Mouse (Mus musculus) CH12.LX (cell line): Measurements from ENCODE around the gene Dbndd2. TPM values are rescaled to one million over a fixed set of nuclear protein-coding genes. Genes with fewer than 3 reads are reported as not detected.

Experiments
- DNase-seq: peaks from one replicate; pipeline ENCODE4 v3.0.0-alpha.2; 2013; ENCODE audit errors: extremely low read depth
- H3K27ac ChIP-seq: 2 replicates; pipeline ENCODE4 v1.5.1; 2012; ENCODE audit warnings: low read depth, mild to moderate bottlenecking, control low read depth, moderate library complexity; ENCODE audit not compliant: insufficient read depth
- H3K27me3 ChIP-seq: replicated peaks from 2 replicates; pipeline ENCODE3; 2012; ENCODE audit warnings: inconsistent platforms
- H3K36me3 ChIP-seq, 2 experiments: replicated peaks in 1 of 2; 2 replicates each; pipeline versions ENCODE3 to v1.6.1; 2012; ENCODE audit warnings: inconsistent platforms in 1 of 2, low read length in 1 of 2, mild to moderate bottlenecking in 1 of 2, mixed read lengths in 1 of 2, moderate library complexity in 1 of 2; ENCODE audit not compliant: control insufficient read depth in 1 of 2, insufficient read depth in 1 of 2
- H3K4me1 ChIP-seq, 2 experiments: 2 replicates each; pipeline ENCODE4 v1.6.1; 2012; ENCODE audit warnings: inconsistent platforms in 1 of 2, moderate library complexity in 1 of 2; ENCODE audit not compliant: insufficient read depth in 2 of 2, control insufficient read depth in 1 of 2
- H3K4me2 ChIP-seq: 2 replicates; pipeline ENCODE4 v1.6.1; 2012; ENCODE audit warnings: low read depth, mild to moderate bottlenecking, control low read depth; ENCODE audit not compliant: poor library complexity, insufficient read depth, severe bottlenecking
- H3K4me3 ChIP-seq, 3 experiments: fragments of 150-350 bp in 1 of 3; sonication (generic) in 1 of 3; replicated peaks in 1 of 3; 2 replicates each; pipeline versions ENCODE3 to v1.5.1; 2011 to 2012; ENCODE audit warnings: low read depth in 2 of 3, low read length in 2 of 3, mild to moderate bottlenecking in 2 of 3, moderate library complexity in 2 of 3, control low read depth in 1 of 3, improper control_type of control experiment in 1 of 3, inconsistent platforms in 1 of 3, mixed read lengths in 1 of 3; ENCODE audit not compliant: poor library complexity in 1 of 3
- H3K79me2 ChIP-seq: replicated peaks from 2 replicates; pipeline ENCODE4 v1.6.1; 2012; ENCODE audit warnings: mild to moderate bottlenecking, moderate library complexity; ENCODE audit not compliant: control insufficient read depth, poor library complexity, insufficient read depth, severe bottlenecking; ENCODE audit errors: extremely low read depth
- H3K9ac ChIP-seq: 2 replicates; pipeline ENCODE4 v1.6.1; 2012; ENCODE audit warnings: low read depth, mild to moderate bottlenecking, control low read depth, moderate library complexity; ENCODE audit not compliant: insufficient read depth
- H3K9me3 ChIP-seq: replicated peaks from 2 replicates; pipeline ENCODE3; 2012; ENCODE audit warnings: low read length, inconsistent platforms, mixed read lengths
- CHD1 ChIP-seq: IDR thresholded peaks from 2 replicates; pipeline ENCODE4 v1.6.1; 2012; ENCODE audit warnings: low read depth, low read length, improper control_type of control experiment, inconsistent platforms
- CTCF ChIP-seq, 2 experiments: IDR thresholded peaks in 1 of 2; conservative IDR thresholded peaks in 1 of 2; 2 replicates each; pipeline ENCODE4 v1.5.1; 2011 to 2012; ENCODE audit warnings: low read depth in 2 of 2, low read length in 2 of 2, improper control_type of control experiment in 1 of 2, inconsistent platforms in 1 of 2, mild to moderate bottlenecking in 1 of 2, moderate library complexity in 1 of 2
- ETS1 ChIP-seq: conservative IDR thresholded peaks from 2 replicates; pipeline ENCODE4 v1.6.1; 2012; ENCODE audit warnings: low read depth, mild to moderate bottlenecking, inconsistent platforms, low read length, improper control_type of control experiment, moderate library complexity
- GABPA ChIP-seq: IDR thresholded peaks from 2 replicates; pipeline ENCODE4 v1.6.1; 2012; ENCODE audit warnings: low read depth, low read length, improper control_type of control experiment, inconsistent platforms; ENCODE audit not compliant: insufficient replicate concordance
- JUN ChIP-seq: IDR thresholded peaks from 2 replicates; pipeline ENCODE4 v1.6.1; 2011; ENCODE audit warnings: low read depth, mild to moderate bottlenecking, low read length, improper control_type of control experiment, moderate library complexity; ENCODE audit not compliant: insufficient read depth
- KAT2A ChIP-seq: IDR thresholded peaks from 2 replicates; pipeline ENCODE4 v1.6.1; 2012; ENCODE audit warnings: low read length, improper control_type of control experiment, inconsistent platforms; ENCODE audit not compliant: insufficient replicate concordance
- MAFK ChIP-seq: IDR thresholded peaks from 2 replicates; pipeline ENCODE4 v1.6.1; 2011; ENCODE audit warnings: low read length, improper control_type of control experiment; ENCODE audit not compliant: insufficient replicate concordance
- NELFE ChIP-seq: IDR thresholded peaks from 2 replicates; pipeline ENCODE4 v1.6.1; 2011; ENCODE audit warnings: low read depth, low read length, improper control_type of control experiment
- PAX5 ChIP-seq: IDR thresholded peaks from 2 replicates; pipeline ENCODE4 v1.6.1; 2012; ENCODE audit warnings: low read length, inconsistent platforms, mixed read lengths
- POLR2A ChIP-seq: IDR thresholded peaks from 2 replicates; pipeline ENCODE4 v1.6.1; 2011; ENCODE audit warnings: low read depth, mild to moderate bottlenecking, improper control_type of control experiment, low read length
- POLR2AphosphoS2 ChIP-seq: IDR thresholded peaks from 2 replicates; pipeline ENCODE4 v1.6.1; 2011; ENCODE audit warnings: low read depth, low read length, improper control_type of control experiment
- RCOR1 ChIP-seq: conservative IDR thresholded peaks from 2 replicates; pipeline ENCODE4 v1.6.1; 2012; ENCODE audit warnings: low read depth, mild to moderate bottlenecking, inconsistent platforms, low read length, improper control_type of control experiment
- SIN3A ChIP-seq: IDR thresholded peaks from 2 replicates; pipeline ENCODE4 v1.6.1; 2012; ENCODE audit warnings: low read length, improper control_type of control experiment, inconsistent platforms
- UBTF ChIP-seq: IDR thresholded peaks from 2 replicates; pipeline ENCODE4 v1.6.1; 2012; ENCODE audit warnings: low read depth, mild to moderate bottlenecking, inconsistent platforms, low read length, improper control_type of control experiment, moderate library complexity
- USF2 ChIP-seq: conservative IDR thresholded peaks from 2 replicates; pipeline ENCODE4 v1.6.1; 2011; ENCODE audit warnings: low read depth, low read length, improper control_type of control experiment
- ZKSCAN1 ChIP-seq: IDR thresholded peaks from 2 replicates; pipeline ENCODE4 v1.6.1; 2012; ENCODE audit warnings: low read depth, inconsistent platforms, low read length, improper control_type of control experiment, borderline replicate concordance
- dilution Hi-C: fragments of 300-500 bp; cut with MboI; formaldehyde crosslinking; loops from 2 replicates; pipeline ENCODE4 v1.14.3; 2020; ENCODE audit warnings: low sequenced_read_pairs; ENCODE audit not compliant: extremely low pct_unique_long_range_greater_than_20kb, extremely low pct_ligation_motif_present
- in situ Hi-C: fragments of 300-500 bp; cut with MboI; formaldehyde crosslinking; loops from 3 replicates; pipeline ENCODE4 v1.14.3; 2019; ENCODE audit warnings: low sequenced_read_pairs, low pct_ligation_motif_present, low pct_unique_long_range_greater_than_20kb, mixed read lengths
- polyA plus RNA-seq: library from polyadenylated mRNA; unstranded; fragments of >175 nt; gene quantifications from 2 replicates; pipeline ENCODE4 v1.2.1, GENCODE M21; 2012; ENCODE audit warnings: low read depth; ENCODE audit not compliant: insufficient read length
- total RNA-seq, 2 experiments: library from RNA; depleted of rRNA; stranded (reverse); fragments of 300-350 nt in 1 of 2; fragments of >200 nt in 1 of 2; gene quantifications; 2 replicates each; pipeline ENCODE4 v1.2.3; 2012 to 2014

Dbndd2 gene
- total and polyA plus RNA-seq, 3 experiments, result 0.53 to 5.7 TPM; not detected in 1

DNA sequence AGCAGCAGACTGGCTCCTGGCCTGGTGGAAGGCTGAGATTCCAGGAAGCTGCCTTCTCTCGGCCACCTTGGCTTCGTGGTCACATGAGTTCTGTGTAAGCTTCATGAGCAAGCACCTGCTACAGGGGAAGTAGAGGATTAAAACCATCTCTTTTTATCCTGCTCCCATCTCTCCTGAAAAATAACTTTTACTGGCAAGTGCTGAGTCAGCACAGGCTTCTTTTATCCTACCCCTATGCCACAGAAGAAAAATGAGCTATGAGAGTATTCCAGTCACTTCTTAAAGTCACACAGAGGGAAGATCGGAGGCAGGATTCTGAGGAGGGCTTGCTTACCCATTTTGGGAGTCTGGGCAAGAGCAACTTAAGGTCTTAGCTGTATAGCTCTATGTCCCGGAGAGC, 51.1 kb downstream of the Dbndd2 start:
- Histone ChIP-seq H3K4me1 (peaks cover 0 to 8% of the 10 kb centered on the region in 2 experiments; a peak in 3 of 4 replicates), H3K4me3 (no peak overlapping the region), H3K27me3 (peaks cover 74% of the 10 kb centered on the region), H3K27ac (no peak overlapping the region), H3K79me2 (no peaks in the 10 kb centered on the region), H3K9me3 (no peaks in the 10 kb centered on the region), H3K36me3 (no peaks in the 10 kb centered on the region), H3K9ac (no peak overlapping the region), H3K4me2 (no peak overlapping the region)
- in situ Hi-C loops, result no loop called here
- DNase-seq, result no peak
- dilution Hi-C loops, result no loop called here
- TF ChIP-seq KAT2A (no peak), MAFK (peak; percentile 86)

- H3K4me1 ChIP-seq, result no peaks in the 10 kb centered on the region
- no peak overlapping the region for H3K4me2 ChIP-seq
- DNase-seq, result no peak
- TF ChIP-seq USF2 (no peak), NELFE (no peak), UBTF (no peak), POLR2AphosphoS2 (no peak), ZKSCAN1 (no peak), SIN3A (no peak), ETS1 (no peak)
- no peaks in the 10 kb centered on the region for H3K36me3 ChIP-seq
- H3K9me3 ChIP-seq, result peaks cover 11% of the 10 kb centered on the region
- no peak overlapping the region for H3K27ac ChIP-seq
- H3K9ac ChIP-seq, result no peak overlapping the region
- in situ Hi-C loops, result no loop called here
- dilution Hi-C loops, result no loop called here
- H3K27me3 ChIP-seq, result peaks cover 88% of the 10 kb centered on the region
- H3K4me3 ChIP-seq, result no peak overlapping the region
- H3K79me2 ChIP-seq, result no peaks in the 10 kb centered on the region
Measured at GRCm38 (mm10) chr2:164540652-164541427, 54.9 kb downstream of the Dbndd2 start.

- Histone ChIP-seq H3K27me3 (peaks cover 88% of the 10 kb centered on the region), H3K36me3 (no peaks in the 10 kb centered on the region), H3K4me3 (no peak overlapping the region), H3K27ac (no peak overlapping the region), H3K9ac (no peak overlapping the region), H3K4me2 (no peak overlapping the region), H3K9me3 (peaks cover 11% of the 10 kb centered on the region), H3K4me1 (no peaks in the 10 kb centered on the region), H3K79me2 (no peaks in the 10 kb centered on the region)
- dilution Hi-C loops, result no loop called here
- in situ Hi-C loops, result no loop called here
- no peak for DNase-seq
- TF ChIP-seq JUN (no peak), ZKSCAN1 (no peak), MAFK (no peak), POLR2A (no peak), PAX5 (no peak), UBTF (no peak), RCOR1 (no peak), NELFE (no peak), CTCF (conservative IDR thresholded peaks at IDR 0.05 in 1 of 2, IDR thresholded peaks at IDR 0.05 in 1 of 2; ENCODE audit: low read depth in 2 of 2, low read length in 2 of 2) (no peak), SIN3A (no peak), GABPA (no peak), CHD1 (no peak)
Measured at GRCm38 (mm10) chr2:164542132-164542531, 56.2 kb downstream of the Dbndd2 start.
